Mouse (Mus musculus) midbrain, embryonic 15.5 days (tissue): ENCODE measurements at regions not wholly inside any gene's neighbourhood (a gene's known extent, or its start where the extent isn't known, plus 50 kb on each side); places are given as distances from the start of the nearest gene placed in this dataset.

Experiments used
- ATAC-seq: fragments of 200-750 bp; cut with Nextera tagmentation; replicated peaks from 2 replicates; pipeline ENCODE4 v1.8.0; 2017; ENCODE audit warnings: moderate TSS enrichment
- H3K27ac ChIP-seq: fragments of 300-500 bp; sonication (generic); 2 replicates; pipeline ENCODE4 v1.5.1; 2015; ENCODE audit warnings: mild to moderate bottlenecking, inconsistent platforms
- H3K27me3 ChIP-seq: fragments of 300-500 bp; sonication (generic); replicated peaks from 2 replicates; pipeline ENCODE4 v1.6.1; 2015; ENCODE audit warnings: inconsistent platforms
- H3K36me3 ChIP-seq: fragments of 300-500 bp; sonication (generic); replicated peaks from 2 replicates; pipeline ENCODE4 v1.6.1; 2015; ENCODE audit warnings: inconsistent platforms
- H3K4me1 ChIP-seq: fragments of 300-500 bp; sonication (generic); 2 replicates; pipeline ENCODE4 v1.6.1; 2015; ENCODE audit warnings: inconsistent platforms
- H3K4me2 ChIP-seq: fragments of 300-500 bp; sonication (generic); 2 replicates; pipeline ENCODE4 v1.6.1; 2015; ENCODE audit warnings: inconsistent platforms, mild to moderate bottlenecking, moderate library complexity
- H3K4me3 ChIP-seq: fragments of 300-500 bp; sonication (generic); 2 replicates; pipeline ENCODE4 v1.5.1; 2015; ENCODE audit warnings: mild to moderate bottlenecking, inconsistent platforms
- H3K9ac ChIP-seq: fragments of 300-500 bp; sonication (generic); 2 replicates; pipeline ENCODE4 v1.6.1; 2015; ENCODE audit warnings: mild to moderate bottlenecking, inconsistent platforms
- H3K9me3 ChIP-seq: fragments of 300-500 bp; sonication (generic); 2 replicates; pipeline ENCODE4 v1.6.1; 2016; ENCODE audit warnings: inconsistent platforms
- WGBS: fragments of 180-500 bp; shearing (Covaris S2); methylation state at CpG from one replicate; pipeline ENCODE4 v1.1.7; 2015; ENCODE audit warnings: mixed read lengths; 5-methylcytosine and 5-hydroxymethylcytosine counted together

DNA sequence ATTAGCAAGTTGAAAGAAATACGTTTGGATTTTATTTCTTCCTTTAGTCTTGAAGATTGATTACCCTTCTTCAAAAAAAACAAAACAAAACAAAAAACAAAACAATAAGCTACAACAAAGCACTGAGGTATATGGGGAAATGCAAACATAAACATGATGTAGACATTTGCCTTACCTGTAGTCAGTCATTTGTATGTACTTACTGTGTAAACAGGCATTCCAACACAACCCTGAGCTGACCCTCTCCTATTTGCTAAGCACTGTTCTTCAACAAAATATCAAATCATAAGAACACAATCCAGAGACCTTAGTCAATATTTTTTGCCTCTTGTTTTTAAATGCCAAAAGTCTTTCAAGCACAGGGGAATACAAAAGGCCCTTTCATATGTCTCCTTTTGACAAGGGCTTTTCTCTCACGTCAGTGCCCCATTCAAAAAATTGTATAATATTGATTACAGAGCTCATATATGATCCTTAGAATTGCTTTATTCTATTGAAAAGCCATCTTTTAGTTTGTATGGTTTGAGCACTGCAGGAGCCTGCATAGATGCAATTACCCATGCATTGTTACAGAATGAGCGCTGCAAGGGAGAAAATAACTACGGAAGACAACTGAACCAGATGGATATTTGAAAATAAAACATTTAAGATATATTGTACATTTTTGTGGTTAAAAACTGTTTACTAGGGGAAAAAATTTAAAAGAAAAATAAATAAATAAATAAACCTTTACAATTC, 326.2 kb downstream of the Csnka2ip start:
- no peak overlapping the region for H3K9ac ChIP-seq
- H3K4me2 ChIP-seq: no peak overlapping the region
- ATAC-seq: 0 out of 2 replicates have a peak, but pooled peaks have one; percentile 24
- H3K27ac ChIP-seq: no peak overlapping the region
- H3K9me3 ChIP-seq: no peaks in the 10 kb centered on the region
- no peaks in the 10 kb centered on the region for H3K27me3 ChIP-seq
- peaks cover 3% of the 10 kb centered on the region for H3K4me1 ChIP-seq
- H3K4me3 ChIP-seq: no peak overlapping the region
- 35% methylated on average over 4 of the region's 4 CpGs for WGBS
- no peaks in the 10 kb centered on the region for H3K36me3 ChIP-seq

DNA sequence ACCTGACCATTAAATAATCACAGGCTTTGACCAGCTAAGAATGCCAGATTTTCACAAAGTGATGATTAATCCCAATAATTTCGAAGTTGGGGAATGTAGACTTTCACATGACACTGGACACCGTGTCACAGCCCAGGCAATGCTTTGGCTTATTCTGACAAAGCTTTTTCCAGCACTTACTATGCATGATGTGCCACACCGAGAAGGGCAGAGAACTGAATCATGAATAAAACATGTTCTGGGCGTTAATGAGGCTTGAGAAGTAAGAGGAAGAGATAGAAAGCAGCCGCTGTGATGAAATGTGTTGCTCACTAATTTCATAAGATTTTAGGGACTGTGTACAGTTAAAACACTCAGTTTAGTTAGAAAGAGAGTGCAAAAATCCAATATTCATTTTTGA, 326.8 kb downstream of the Csnka2ip start:
- H3K4me1 ChIP-seq: peaks cover 3% of the 10 kb centered on the region
- 15% methylated on average over 5 of the region's 5 CpGs for WGBS
- H3K4me2 ChIP-seq: no peak overlapping the region
- ATAC-seq: peak; percentile 94
- no peak overlapping the region for H3K4me3 ChIP-seq
- H3K36me3 ChIP-seq: no peaks in the 10 kb centered on the region
- no peak overlapping the region for H3K27ac ChIP-seq
- no peaks in the 10 kb centered on the region for H3K9me3 ChIP-seq
- no peak overlapping the region for H3K9ac ChIP-seq
- no peaks in the 10 kb centered on the region for H3K27me3 ChIP-seq

DNA sequence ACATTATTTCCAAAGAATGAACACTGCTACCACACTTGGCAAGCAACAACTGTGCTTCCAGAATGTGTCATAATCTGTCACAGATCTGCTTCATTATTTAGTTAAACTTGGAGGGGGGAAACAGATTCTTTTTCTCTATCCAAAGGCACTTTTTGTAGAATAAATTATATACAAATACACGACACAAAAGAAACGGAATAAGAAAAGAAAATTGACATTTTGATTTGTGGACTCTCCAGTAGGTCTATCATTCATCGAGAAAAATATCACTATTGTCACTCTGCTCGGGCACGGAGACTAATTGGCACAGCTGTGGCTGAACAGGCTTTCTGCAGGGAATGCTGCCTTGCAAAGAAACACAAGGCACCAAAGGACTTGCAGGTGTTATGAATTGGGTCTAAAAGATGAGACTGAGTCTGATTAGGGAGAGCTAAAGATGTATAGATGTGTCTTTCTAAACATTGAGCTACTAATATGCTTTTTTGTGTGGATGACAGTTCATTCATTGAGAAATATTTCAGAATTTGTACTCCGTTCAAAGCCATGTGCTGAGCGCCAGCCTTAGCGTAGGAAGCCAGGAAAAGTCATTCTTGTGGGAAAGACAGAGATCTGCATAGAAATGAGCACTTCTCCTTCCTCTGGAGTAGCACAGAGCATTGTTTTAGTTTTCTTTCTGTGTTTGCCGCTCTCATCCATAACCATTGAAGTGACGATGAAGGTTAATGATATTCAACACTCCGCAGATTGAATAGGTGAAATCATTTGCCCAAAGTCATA, 337.1 kb downstream of the Csnka2ip start:
- Histone ChIP-seq H3K4me3 (no peak overlapping the region), H3K36me3 (no peaks in the 10 kb centered on the region), H3K4me1 (peaks cover 6% of the 10 kb centered on the region; the same call in 1 of the 2 replicates), H3K9ac (no peak overlapping the region), H3K9me3 (no peaks in the 10 kb centered on the region), H3K4me2 (peak overlapping the region; percentile 22; the same call in 1 of the 2 replicates), H3K27me3 (no peaks in the 10 kb centered on the region), H3K27ac (no peak overlapping the region)
- WGBS: 48% methylated on average over 11 of the region's 11 CpGs
- peak; percentile 79; the same call in 1 of the 2 replicates for ATAC-seq

DNA sequence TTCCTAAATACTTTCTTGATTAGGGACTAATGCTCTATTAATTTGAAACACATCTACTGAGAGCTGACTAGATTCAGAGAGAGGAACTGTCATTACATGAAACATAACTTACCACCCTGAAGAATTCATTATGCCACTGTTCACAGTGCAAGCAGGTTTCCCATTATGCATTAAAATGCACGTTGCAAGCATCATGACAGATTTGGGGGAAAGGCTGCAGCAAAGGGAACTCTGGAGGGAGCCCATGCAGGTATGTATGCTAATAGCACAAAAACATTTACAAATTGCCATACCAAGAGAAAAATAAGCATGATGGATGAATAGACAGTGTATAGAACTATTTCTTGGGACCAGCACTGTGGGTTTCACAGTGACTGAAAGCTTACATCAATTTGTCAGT, 351.1 kb downstream of the Csnka2ip start:
- Histone ChIP-seq H3K27me3 (no peaks in the 10 kb centered on the region), H3K27ac (no peak overlapping the region), H3K4me3 (no peak overlapping the region), H3K9me3 (no peaks in the 10 kb centered on the region), H3K36me3 (no peaks in the 10 kb centered on the region), H3K4me2 (no peak overlapping the region), H3K4me1 (no peaks in the 10 kb centered on the region), H3K9ac (no peak overlapping the region)
- 30% methylated on average over 1 of the region's 1 CpGs for WGBS
- no peak for ATAC-seq

DNA sequence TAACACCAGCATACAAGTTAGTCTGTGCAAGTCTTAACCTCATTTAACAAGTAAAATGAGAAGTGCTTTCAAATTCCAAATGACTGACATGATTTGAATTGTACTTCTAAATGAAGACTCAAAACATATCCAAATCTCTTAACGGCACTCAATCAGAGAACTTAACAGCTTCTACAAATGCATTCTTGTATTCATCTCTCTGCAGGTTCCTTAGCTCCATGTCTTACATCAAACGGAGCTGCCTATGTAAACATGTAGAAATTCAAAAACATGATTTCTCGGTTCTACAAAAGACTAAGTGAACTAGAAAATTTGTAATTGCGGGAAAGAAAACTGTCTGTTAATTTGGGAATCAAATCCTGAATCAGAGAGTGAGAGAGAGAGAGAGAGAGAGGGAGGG, 353.5 kb downstream of the Csnka2ip start:
- no peak overlapping the region for H3K27ac ChIP-seq
- H3K4me3 ChIP-seq: no peak overlapping the region
- H3K9ac ChIP-seq: no peak overlapping the region
- no peaks in the 10 kb centered on the region for H3K27me3 ChIP-seq
- H3K36me3 ChIP-seq: no peaks in the 10 kb centered on the region
- no peak overlapping the region for H3K4me2 ChIP-seq
- WGBS: 62% methylated on average over 4 of the region's 4 CpGs
- ATAC-seq: no peak
- no peaks in the 10 kb centered on the region for H3K4me1 ChIP-seq
- no peaks in the 10 kb centered on the region for H3K9me3 ChIP-seq

DNA sequence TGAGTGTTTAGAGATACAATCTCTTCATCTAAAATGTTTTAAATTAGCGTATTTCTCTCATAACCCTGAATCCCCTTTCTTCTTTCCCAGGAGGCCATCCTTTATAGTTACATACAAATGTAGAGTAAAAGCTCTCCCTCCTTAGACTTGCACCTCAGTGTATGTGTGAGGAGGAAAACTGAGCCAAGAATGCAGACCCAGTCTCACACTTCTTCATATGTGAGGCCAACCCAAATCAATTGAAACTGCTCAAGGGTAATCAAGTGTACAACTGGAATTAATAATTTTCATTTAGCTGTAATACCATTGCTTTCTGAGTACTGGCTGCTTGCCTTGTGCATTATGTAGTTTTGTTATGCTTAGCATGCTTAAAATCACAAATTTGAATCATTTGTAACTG, 356.3 kb downstream of the Csnka2ip start:
- WGBS: 86% methylated on average over 1 of the region's 1 CpGs
- Histone ChIP-seq H3K4me2 (no peak overlapping the region), H3K27me3 (no peaks in the 10 kb centered on the region), H3K9ac (no peak overlapping the region), H3K36me3 (no peaks in the 10 kb centered on the region), H3K9me3 (no peaks in the 10 kb centered on the region), H3K4me1 (no peaks in the 10 kb centered on the region), H3K4me3 (no peak overlapping the region), H3K27ac (no peak overlapping the region)
- no peak for ATAC-seq

DNA sequence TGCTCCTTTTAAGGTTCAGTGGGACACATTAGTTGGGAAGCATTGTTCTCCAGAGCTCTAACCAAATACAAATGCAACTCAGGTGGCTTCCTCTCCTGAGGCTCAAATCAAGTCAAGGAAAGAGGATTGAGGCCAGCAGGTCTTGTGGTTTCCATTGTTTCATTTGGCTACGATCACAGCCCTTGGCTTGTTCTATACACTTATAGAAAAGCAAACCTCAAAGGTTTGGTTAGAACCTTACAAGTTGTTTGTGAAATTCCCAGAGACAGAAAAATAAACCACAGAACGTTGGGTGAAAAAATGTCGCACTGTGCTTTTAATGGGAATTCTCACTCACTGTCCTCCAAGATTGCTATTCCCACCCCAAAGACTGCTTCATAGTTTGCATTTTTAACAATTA, 360.4 kb upstream of the Epha3 start:
- no peaks in the 10 kb centered on the region for H3K9me3 ChIP-seq
- no peak overlapping the region for H3K4me3 ChIP-seq
- H3K27ac ChIP-seq: no peak overlapping the region
- H3K4me1 ChIP-seq: no peaks in the 10 kb centered on the region
- no peaks in the 10 kb centered on the region for H3K27me3 ChIP-seq
- H3K9ac ChIP-seq: no peak overlapping the region
- ATAC-seq: no peak
- H3K4me2 ChIP-seq: no peak overlapping the region
- WGBS: 85% methylated on average over 3 of the region's 3 CpGs
- no peaks in the 10 kb centered on the region for H3K36me3 ChIP-seq

DNA sequence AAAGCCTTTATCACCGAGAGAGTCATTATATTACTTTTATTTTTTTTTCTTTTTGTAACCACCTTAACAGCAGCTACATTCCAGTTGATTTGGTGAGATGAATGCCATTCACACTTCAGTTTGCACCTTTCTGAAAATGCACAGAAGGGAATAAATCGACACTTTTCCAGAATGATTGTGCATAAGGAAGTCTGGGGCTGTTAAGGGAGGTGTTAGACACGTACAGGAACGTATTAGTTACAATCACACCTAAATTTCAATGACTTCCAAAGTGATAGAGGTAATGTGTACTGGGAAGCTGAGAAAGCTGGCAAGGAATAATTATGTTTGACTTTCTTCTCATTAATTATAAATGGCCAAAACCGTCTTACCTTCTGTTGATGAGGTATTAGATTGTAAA, 352.7 kb upstream of the Epha3 start:
- 86% methylated on average over 5 of the region's 5 CpGs for WGBS
- no peak for ATAC-seq
- no peaks in the 10 kb centered on the region for H3K27me3 ChIP-seq
- no peak overlapping the region for H3K9ac ChIP-seq
- no peaks in the 10 kb centered on the region for H3K9me3 ChIP-seq
- H3K4me3 ChIP-seq: no peak overlapping the region
- no peak overlapping the region for H3K4me2 ChIP-seq
- no peaks in the 10 kb centered on the region for H3K36me3 ChIP-seq
- no peaks in the 10 kb centered on the region for H3K4me1 ChIP-seq
- H3K27ac ChIP-seq: no peak overlapping the region

DNA sequence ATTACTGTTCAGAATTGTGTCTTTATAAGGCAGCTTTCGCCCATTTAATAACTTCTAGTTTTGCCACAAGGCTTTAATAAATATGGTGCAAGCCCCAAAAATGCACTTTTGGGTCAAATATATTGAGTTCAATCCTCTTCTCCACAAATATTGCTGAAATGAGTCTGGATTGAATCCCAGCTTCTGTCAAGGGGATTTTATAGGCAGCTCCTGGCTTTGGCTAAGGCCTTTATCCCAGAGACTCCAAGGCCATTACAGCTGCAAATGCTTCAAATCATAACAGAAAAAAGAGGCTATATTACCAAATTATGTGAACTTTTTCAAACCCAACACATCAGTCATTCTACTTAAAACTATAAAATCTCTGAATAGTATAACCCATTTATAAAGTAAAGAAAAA, 347.9 kb upstream of the Epha3 start:
- H3K4me3 ChIP-seq: no peak overlapping the region
- H3K27me3 ChIP-seq: no peaks in the 10 kb centered on the region
- H3K9me3 ChIP-seq: no peaks in the 10 kb centered on the region
- no peak overlapping the region for H3K27ac ChIP-seq
- no peaks in the 10 kb centered on the region for H3K36me3 ChIP-seq
- ATAC-seq: no peak
- no peak overlapping the region for H3K4me2 ChIP-seq
- H3K4me1 ChIP-seq: no peaks in the 10 kb centered on the region
- H3K9ac ChIP-seq: no peak overlapping the region
- 92% methylated on average over 1 of the region's 1 CpGs for WGBS

DNA sequence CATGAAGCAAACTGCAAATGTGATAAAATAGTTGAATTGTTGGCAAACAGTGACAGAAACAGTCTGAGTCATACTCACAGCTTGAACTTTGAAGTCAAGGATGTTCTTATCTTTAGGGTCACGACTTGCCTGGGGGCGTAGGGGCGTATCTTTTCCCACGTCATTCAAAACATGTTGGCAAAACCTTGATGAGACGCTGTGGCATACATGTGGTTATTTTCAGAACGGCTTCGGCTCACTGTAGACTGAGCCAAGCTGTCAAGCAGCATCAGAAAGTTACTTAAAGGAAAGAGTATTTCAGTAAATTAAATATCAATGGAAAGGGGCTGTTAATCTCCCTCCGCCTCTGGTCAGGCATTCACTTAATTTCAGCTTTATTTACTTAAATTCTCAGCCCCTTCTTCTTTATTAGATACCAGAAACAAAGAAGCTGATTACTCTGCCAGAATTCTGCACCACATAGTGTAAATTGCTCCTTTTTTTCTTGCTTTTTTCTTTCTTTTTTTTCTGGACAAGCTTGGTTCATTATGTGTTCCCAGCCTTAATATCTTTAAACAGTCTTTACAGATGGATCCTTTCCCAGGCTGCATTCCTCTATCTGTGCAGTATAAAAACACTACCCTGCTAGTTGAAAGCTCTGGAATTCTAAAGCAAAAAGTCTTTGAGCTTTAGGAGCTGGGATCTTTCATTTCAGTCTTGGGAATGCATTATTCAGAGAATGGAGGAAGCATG, 302.9 kb upstream of the Epha3 start:
- Histone ChIP-seq H3K4me2 (no peak overlapping the region), H3K9ac (no peak overlapping the region), H3K4me1 (no peaks in the 10 kb centered on the region; the same call in 1 of the 2 replicates), H3K4me3 (no peak overlapping the region), H3K36me3 (no peaks in the 10 kb centered on the region), H3K27ac (no peak overlapping the region), H3K27me3 (no peaks in the 10 kb centered on the region), H3K9me3 (no peaks in the 10 kb centered on the region)
- no peak for ATAC-seq
- 35% methylated on average over 8 of the region's 8 CpGs for WGBS

DNA sequence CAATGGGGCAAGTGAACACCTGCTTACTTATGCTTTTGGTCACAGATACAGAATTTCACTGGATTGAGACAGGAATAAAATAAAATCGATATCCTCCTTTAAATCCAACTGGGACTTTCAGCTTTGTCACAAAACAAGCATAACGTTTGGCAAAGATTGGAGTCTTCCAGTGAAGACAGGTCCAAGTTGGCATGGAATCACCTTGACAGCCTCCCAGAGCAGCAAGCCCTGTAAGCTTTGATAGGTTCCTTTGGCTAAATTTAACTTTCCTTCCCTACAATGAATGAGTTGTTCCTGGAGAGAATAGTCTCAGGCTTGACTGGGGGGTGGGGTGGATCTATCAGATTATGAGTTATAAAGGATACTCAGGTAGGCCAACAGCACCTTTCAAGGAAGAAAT, 302.1 kb upstream of the Epha3 start:
- Histone ChIP-seq H3K27ac (no peak overlapping the region), H3K27me3 (no peaks in the 10 kb centered on the region), H3K9me3 (no peaks in the 10 kb centered on the region), H3K9ac (no peak overlapping the region), H3K4me1 (no peaks in the 10 kb centered on the region; the same call in 1 of the 2 replicates), H3K4me3 (no peak overlapping the region), H3K36me3 (no peaks in the 10 kb centered on the region), H3K4me2 (no peak overlapping the region)
- no peak for ATAC-seq
- 83% methylated on average over 2 of the region's 2 CpGs for WGBS

DNA sequence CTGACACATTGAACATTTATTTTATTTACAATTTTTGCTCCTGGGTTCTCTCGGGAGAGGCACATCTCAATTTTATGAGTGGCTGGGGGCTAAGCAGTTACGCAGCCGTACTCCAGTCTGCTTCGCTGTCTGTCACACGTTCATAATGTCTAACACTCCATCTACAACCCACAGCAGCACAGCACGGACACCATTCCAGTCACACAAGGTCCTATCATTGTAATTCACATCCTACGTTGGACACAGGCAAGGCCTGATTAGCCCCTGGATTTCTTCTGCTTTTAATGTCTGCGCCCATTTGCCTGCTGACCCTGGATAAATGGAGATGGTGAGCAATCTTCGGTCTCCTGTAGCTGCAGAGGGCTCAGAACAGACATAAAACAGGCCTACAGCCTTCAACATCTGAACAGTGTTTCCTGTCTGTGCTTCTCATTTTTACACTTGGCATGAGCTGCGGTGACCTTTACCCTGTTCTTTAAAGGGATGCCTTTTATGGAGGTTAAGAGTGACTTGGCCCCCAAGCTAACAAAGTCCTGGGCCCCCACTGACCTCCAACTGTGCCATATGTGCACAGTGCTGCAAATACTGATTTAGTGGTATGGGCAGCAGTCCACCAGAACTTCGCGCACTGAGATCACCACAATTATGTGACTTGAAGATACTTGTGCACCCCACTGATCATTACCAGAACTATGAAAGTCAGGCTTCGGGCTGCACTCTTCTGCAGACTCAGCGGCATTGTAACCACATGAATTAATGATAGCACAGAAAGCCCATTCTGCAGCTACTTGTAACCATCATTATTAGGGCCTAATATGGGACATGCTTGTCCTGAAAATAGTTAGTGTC, 281.9 kb upstream of the Epha3 start:
- no peak overlapping the region for H3K9ac ChIP-seq
- no peak overlapping the region for H3K4me2 ChIP-seq
- no peaks in the 10 kb centered on the region for H3K4me1 ChIP-seq
- no peaks in the 10 kb centered on the region for H3K36me3 ChIP-seq
- H3K4me3 ChIP-seq: no peak overlapping the region
- 80% methylated on average over 14 of the region's 14 CpGs for whole genome bisulfite sequencing
- no peaks in the 10 kb centered on the region for H3K27me3 ChIP-seq
- no peaks in the 10 kb centered on the region for H3K9me3 ChIP-seq
- no peak overlapping the region for H3K27ac ChIP-seq
- no peak for ATAC-seq
